Mouse (Mus musculus) monocyte, adult 59 days (primary cell): ENCODE data around the gene Vmn1r163. TPM values are rescaled to one million over a fixed set of nuclear protein-coding genes. Genes with fewer than 3 reads are reported as not detected.

Experiments used
- total RNA-seq, 2 experiments: library from RNA; stranded (reverse); gene quantifications; one replicate each; pipeline ENCODE4 v1.2.4; 2023

The Vmn1r163 gene
- total RNA-seq: not detected

DNA sequence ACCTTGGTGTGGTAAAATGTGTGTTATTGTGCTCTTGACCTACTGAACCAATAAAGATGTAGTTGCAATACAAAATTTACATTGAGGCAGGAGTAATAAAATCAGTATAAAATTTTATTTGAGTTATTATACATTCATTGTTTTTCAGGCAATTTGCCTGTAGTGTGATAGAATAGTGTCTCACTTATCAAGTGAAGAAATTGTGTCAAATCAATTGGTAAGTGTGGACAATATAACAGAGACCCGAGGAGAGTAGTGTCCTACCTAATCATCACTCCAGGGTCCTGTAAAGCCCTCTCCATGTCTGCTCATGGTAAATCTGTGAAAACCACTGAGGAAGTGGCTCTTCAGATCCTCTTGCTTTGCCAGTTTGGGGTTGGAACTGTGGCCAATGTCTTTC, at the start of gene Vmn1r163:
Vmn1r163 (plus strand) TSS at position 301 of the 400 bp plus-strand sequence.

DNA sequence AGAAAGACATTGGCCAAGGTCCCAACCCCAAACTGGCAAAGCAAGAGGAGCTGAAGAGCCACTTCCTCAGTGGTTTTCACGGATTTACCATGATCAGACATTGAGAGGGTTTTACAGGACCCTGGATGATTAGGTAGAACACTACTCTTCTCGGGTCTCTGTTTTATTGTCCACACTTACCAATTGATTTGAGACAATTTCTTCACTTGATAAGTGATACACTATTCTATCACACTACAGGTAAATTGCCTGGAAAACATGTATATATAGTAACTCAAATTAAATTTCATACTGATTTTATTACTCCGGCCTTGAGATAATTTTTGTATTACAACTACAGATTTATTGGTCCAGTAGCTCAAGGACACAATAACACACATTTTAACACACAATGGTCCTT, 35.5 kb upstream of the Vmn1r163 start, which contains the start of gene Gm4216:
Gm4216 (minus strand) TSS at position 101 of the 400 bp plus-strand sequence.

DNA sequence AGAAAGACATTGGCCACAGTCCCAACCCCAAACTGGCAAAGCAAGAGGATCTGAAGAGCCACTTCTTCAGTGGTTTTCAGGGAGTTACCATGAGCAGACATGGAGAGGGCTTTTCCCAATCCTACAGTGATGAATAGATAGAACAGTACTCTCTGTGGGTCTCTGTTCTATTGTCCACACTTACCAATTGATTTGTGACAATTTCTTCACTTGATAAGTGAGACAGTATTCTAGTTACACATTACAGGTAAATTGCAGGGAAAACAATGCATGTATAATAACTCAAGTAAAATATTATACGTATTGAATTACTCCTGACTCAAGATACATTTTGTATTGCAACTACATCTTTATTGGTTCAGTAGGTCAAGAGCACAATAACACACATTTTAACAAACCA, 12.0 kb downstream of the Vmn1r163 start, which contains the start of gene Gm8720:
Gm8720 (minus strand) TSS at position 101 of the 400 bp plus-strand sequence.

Other genes starting within 250 kb of the Vmn1r163 start
- gene Vmn1r159, start 211.9 kb upstream of the Vmn1r163 start, total RNA-seq: not detected
- not detected for gene Vmn1r160, start 184.3 kb upstream of the Vmn1r163 start, total RNA-seq
- gene Gm4214, start 70.9 kb upstream of the Vmn1r163 start, total RNA-seq: not detected
- not detected for gene Gm4216, start 35.6 kb upstream of the Vmn1r163 start, total RNA-seq
- not detected for gene Gm8720, start 11.9 kb downstream of the Vmn1r163 start, total RNA-seq
- not detected for gene Gm10662, start 88.9 kb downstream of the Vmn1r163 start, total RNA-seq
- not detected for gene Vmn1r165, start 161.8 kb downstream of the Vmn1r163 start, total RNA-seq
- not detected for gene Vmn1r166, start 196.1 kb downstream of the Vmn1r163 start, total RNA-seq
- not detected for gene Gm6902, start 223.4 kb downstream of the Vmn1r163 start, total RNA-seq
- gene Nlrp4e, start 245.7 kb downstream of the Vmn1r163 start, total RNA-seq: not detected